Comparison of ENCODE assay signal across 13 mouse cellular contexts in the genomic region with DNA sequence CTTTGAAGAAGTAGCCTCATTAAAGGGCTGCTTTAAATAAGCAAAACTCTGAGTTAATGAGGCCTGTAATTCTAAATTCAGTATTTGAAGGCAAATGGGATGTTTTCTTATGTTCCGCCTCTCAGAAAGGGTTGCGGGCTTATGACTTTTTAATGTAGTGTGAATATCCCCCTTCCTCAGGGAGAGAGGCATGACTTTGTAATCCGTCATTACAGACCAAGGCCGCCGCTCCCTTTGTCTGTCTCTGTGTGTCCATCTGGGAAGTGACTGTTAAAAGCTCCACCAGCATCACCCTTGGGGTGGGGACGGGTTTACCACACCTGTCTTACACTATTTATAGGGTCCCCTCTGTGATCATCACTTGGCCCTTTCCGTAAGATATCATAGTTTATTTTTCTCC.
"Had no signal": no experiment of that assay in that cellular context is flagged by ENCODE, and none has a peak within 500 bp of the region (broad histone marks: within the 10 kb centered on the region; RNA-seq: fewer than 3 reads in every experiment).

No protein-coding gene starts in this region.

- H3K4me3 ChIP-seq: layer of hippocampus, adult 2 months; limb, embryonic 13.5 days had no signal

- H3K27me3 ChIP-seq: limb, embryonic 13.5 days had no signal

- DNase-seq: kidney, adult 11 months; kidney, adult 9 months; kidney, postnatal 4 days; left cerebral cortex, postnatal 4 days; lung, adult 18-20 months; right cerebral cortex, adult 18-20 months; spleen, adult 18-20 months; thymus, adult 18-20 months; thymus, postnatal 25 days had no signal

- H3K36me3 ChIP-seq: limb, embryonic 13.5 days had no signal

- H3K9ac ChIP-seq: limb, embryonic 13.5 days; liver, embryonic 14.5 days had no signal

- H3K9me3 ChIP-seq: limb, embryonic 13.5 days had no signal

- H3K4me2 ChIP-seq: limb, embryonic 13.5 days had no signal

- H3K27ac ChIP-seq: kidney, postnatal 0 days; layer of hippocampus, adult 2 months; limb, embryonic 13.5 days; liver, embryonic 14.5 days had no signal

- H3K4me1 ChIP-seq: limb, embryonic 13.5 days had no signal
